Mouse (Mus musculus) thymus, postnatal 10 days (tissue): Measurements from ENCODE around the gene Glcci1.
A peak's percentile ranks its signal among the peaks of the same experiment; 100 is the strongest.

Experiments
- DNase-seq, 2 experiments: peaks; one replicate each; pipeline ENCODE4 v3.0.0; 2021; ENCODE audit warnings: low spot score in 2 of 2

Glcci1 gene

DNA sequence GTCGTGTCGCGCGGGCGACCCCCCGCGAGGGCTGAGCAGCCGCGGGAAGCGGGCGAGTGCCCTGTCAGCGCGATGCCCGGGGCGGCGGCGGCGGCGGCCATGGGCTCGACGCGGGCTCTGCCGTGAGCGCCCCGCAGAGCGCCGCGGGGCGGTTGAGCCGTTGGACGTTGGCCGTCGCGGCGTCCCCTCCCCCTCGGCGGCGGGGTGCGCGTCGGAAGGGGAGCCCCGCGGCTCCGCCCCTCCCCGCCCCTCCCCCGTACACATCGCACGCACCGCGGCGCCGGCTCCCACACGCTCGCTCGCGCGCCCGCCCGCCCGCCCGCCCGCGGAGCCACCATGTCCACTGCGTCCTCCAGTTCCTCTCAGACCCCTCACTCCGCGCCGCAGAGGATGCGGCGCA lies at the start of gene Glcci1:
Gene Glcci1 (plus strand): TSS at position 50 of the 400 bp plus-strand sequence.
- DNase-seq = peak; percentile 75 to 81

DNA sequence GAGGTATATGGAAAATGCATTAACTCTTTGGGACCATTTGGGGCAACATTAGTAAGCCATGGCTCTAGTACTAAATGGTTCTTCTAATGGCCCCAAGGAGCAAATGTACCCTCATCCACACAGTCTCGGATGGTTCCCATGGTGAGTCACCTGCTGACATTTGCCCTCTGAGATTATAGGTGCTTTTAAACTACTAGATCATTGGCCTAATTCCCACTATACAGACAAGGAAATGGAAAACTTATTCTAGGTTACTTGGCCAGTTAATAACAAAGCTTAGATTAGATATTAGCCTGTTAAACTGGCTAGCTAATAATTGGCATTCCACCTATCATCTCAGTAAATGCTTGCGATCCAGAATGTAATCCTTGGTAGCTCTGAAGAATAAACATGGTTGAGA lies 47.0 kb upstream of the Glcci1 start:
- DNase-seq = no peak

DNA sequence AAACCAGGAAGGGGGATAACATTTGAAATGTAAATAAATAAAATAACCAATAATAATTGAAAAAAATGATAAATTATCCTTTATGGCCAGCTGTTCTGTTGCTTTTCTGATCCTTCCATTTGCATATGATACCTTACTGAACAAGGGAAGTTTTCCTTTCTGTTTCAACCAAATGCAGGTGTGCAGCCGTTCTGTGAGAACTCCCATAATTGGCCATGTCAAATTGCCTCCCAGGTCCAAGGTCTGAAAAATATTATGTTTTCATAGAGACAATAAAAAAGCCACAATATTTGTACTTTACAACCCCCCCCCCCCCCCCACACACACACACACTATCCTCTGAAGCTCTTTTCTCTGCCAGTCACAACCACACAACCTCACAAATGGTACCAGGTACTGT lies 44.0 kb upstream of the Glcci1 start:
- no peak for DNase-seq

DNA sequence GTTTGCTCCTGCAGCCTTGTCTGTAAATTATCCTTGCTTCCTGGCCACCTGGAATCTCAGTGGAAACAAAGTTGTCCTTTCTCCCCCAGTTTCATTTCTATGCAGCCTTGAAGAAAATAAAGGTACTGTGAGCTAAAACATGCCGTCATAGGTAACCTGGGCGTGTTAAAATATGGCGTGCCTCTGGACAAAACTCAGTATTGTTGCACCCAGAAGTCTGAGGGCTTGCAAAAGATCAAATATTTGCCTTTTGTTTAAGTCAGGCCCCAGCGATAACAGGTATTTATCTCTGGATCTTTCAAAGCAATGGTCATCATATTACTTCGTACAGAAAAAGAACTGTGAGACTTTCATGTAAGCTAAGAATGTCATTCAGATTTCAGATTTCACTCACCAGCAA lies 43.4 kb upstream of the Glcci1 start:
- DNase-seq = no peak

DNA sequence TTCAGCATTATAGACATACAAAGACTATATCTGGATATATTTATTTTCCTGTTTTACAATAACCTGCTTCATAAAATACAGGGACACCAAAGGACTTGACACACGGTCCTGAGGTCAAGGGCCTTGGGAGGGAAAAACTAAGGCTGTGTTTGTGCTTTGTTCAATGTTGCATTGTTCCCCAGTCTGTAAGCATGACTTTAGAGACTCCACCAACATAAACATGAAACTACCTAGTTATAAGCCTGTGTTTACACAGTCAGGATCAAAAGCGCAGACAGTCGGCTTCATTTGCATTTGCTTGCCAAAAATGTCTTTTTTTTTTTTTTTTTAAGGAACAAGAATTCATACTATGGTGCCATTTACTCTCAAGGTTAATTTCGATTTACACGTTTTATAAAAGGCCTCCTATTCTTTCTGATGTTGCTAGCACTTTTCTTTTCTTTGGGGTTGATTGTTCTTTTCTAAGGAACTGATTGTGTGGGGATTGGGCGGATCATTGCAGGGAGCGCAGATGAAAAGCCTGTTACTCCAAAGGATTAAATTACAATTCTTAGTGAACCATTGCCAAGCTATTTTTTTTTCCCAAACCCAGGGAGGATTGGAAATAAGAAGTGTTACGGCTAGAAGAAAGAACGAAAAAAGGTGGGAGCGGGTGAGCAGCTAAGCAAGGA lies 41.6 kb upstream of the Glcci1 start:
- no peak for DNase-seq

DNA sequence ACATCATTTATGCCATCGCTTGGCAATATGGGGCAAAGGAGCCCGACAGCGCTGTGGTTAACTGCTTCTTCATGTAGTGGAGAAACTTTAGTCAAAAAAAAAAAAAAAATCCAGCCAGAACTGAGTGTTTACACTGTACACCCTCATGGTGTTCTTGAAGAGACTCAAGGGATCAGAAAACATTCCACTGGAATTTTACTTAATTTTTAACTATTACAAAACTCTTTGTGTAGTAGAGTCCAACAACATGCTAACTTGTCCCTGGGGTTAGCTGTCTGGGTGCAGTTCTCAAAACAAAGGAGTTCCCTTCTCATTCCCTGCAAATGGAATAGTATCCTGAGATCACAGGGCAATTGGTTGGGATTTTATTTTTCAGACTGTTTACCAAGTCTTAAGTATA lies 39.5 kb upstream of the Glcci1 start:
- DNase-seq = no peak

DNA sequence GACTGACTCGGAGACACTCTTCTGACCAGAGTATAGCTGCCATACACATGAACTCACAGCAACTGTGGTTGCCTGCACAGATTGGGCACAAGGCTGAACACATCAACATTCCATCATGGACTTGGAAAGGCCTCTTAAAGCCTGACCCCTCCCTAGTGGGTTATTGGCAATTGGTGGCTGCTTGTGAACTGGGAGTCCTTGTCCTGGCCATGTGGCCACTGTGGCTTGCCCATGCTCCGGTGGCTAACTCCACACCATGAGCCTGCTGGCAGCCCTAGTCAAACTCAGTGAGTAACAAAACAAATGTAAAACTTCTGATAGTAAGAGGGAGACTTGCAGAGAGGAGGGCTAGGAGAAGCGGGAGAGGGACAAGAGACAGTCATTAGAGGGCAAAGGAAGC lies 37.3 kb upstream of the Glcci1 start:
- no peak for DNase-seq

DNA sequence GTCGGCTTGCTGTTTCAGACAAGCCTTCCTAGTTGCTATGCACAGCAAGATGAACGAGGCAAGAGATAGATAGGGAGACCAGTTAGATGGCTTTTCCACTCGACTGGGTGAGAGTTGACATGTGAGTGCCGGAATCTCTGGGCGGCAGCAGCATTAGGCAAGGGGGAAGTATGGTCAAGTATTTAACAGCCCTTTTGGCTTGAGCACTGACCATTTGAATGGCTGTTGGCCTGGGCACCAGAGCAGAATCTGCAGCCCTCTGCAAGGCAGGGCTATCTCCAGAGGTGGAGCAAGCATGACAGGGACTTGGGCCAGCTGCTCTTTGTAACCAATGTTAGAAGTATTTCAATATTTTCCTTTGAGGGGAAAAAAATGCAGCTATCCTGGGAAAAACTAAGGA lies 36.5 kb upstream of the Glcci1 start:
- no peak for DNase-seq

DNA sequence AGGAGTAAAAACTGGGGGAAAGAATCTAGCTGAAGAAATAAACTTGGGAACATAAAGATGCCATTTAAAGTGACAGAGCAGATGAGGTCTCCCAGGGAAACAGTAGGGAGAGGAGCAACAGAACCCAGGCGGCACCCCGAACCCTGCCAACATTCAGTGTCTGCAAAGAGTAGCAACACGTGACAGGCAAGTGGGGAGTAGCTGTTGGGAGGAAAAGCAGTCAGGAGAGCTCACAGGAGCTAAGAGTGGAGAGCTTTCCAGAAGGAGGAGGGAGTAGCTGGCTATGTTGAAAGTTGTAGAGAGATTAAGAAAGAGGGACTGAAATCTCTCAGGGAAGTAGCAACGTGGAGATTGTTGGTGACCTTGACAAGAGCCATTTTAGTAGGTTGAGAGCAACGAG lies 35.9 kb upstream of the Glcci1 start:
- DNase-seq = no peak

DNA sequence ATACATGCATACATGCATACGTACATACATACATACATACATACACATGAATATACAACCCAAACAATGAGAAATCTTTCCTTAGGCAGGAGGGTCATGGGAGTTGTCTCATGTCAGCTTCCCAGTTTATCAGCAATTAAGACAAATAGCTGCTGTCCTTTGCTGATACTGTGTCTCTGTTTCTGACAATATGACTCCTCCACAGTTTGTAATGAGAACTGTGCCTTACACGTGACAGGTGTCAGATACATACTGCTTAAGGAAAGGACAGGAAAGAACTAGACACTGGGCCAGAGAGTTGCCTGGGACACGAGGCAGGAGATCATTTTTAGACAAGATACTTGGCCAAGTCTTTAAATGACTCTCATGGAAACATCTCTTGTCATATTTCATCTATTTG lies 35.1 kb upstream of the Glcci1 start:
- DNase-seq = no peak

DNA sequence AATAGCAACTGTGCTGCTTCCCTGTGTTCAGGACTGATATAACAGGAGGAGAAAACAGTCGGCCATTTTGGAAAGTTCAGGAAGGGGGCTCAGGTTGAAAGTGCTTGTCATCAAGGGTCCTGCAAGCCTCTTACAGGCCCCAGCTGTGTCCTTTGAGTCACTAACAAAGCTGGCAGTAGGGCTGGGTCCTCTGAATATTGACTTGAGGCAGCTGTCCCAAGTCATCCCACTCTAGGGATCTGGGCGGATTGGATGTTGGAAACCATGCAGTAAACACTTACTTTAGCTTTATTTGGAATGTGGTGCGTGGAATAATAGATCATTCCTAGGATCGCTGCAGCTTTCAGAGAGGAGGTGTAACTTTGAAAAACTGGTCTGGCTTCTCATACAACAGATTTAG lies 34.6 kb upstream of the Glcci1 start:
- no peak for DNase-seq

DNA sequence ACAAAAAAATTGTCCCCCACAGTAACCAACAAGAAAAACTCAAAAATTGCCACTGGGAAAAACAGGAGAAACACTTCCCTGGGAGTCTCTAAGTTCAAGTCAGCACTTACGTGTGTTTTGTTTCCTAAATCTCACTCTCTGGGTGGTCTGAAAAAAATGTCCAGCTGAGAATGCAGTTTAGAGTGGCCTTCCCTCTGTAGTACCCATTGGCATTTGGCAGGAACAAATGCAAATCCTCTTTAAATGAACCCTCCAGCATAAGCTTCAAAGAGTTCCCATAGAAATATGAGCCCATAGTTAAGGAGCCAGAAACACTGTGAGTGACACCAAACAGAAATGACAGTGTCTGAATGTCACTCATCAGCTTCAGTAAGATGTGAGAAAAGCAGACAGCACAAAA lies 30.2 kb upstream of the Glcci1 start:
- no peak for DNase-seq

DNA sequence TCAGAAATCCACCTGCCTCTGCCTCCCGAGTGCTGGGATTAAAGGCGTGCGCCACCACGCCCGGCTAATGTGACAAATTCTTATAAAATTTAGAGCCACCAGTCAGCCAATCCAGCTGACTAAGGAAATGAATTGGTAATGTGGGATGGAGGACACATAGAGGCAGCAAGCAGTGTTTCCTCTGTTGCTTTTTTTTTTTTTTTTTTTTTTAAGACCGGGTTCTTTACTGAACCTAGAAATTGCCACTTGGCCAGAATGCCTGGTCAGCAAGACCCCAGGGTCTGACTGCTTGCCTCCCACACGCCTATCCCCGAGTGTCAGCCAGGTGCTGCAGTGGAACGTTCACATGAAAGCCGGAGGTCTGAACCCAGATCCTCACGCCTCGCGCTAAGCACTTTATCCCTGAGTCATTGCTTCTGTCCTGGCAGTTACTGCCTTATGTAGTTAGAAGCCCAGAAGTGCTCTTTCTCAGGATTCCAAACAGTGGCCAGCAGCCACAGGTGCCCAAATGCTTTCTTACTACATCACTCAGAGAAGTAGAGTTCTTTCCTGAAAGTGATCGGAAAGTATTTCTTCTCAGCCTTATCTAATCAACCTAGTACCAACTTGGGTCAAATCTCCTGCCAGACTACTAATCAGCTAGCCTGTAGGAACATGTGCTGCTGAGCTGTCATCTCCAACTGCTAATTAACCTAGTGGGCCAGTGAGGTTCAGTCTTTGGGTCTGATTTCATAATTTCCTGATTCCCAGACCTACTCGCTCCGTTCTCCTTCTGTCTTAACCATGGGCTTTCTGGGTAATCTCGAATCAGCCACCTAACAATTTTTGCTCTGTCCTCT lies 24.7 kb upstream of the Glcci1 start:
- peak; percentile 43 to 44 for DNase-seq

DNA sequence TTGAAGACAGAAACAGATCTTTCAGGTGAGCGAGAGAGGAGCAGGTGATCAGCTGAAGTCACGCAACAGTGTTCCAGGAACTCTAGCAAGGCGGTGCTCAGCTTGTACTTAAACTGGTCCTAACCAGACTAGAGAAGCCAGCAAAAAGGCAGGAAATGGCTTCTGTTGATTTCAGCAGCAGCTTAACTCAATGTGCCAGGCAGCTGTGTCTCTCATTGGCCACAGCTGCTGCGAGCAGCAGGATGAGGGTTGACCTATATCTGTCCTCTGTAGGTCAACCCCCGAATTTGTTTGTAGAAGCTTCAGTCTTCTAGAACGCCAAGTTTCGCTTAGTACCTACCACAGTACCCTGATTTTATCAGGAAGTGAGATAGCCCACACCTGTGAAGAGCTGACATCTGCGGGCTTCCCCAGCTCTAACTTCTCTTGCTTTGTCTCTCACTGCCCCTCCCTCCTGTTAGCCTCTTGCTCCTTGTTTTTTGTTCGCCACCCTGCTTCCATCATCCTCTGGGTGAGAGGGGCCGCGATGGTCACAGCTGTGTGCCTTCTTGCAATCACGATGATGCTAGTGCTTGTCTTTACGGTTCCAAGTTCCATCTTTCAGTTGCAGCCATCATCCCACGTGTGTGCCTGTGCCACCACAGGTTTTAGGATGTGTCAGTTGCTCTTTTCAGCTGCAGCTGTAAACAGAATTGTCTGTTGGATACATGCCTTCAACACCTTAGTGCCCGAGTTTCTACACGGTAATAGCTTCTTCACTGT lies 23.8 kb upstream of the Glcci1 start:
- DNase-seq = peak; percentile 81 to 89

DNA sequence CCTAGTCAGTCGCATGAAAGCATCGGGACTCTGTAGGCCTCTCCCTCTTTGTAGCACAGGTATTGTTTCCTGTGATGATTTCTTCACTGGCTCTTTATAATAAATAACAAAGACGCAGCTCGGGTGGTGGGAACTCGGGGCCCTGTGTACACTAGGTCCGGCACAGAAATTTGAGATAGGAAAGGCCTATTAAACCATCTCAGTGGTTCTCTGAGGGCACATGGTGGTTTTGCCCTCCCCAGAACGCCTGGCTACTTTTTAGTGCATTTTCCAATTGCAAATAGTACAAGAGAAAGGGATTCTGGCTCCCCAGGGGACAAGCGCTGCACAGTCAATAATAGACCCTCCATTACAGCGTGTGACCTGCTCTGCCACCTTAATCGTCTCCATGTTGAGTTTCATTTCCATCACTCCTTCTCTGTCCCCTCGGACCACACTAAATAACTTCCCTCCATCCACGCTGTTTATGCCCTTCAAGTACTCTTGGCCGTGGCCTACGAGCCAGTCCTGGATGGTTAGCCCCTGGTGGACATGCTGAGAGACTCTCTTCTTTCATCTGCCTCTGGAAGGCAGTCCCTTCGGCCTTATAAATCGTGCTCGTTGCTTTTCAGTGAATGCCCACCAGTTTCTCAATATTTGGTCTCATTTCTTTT lies 22.9 kb upstream of the Glcci1 start:
- no peak for DNase-seq

DNA sequence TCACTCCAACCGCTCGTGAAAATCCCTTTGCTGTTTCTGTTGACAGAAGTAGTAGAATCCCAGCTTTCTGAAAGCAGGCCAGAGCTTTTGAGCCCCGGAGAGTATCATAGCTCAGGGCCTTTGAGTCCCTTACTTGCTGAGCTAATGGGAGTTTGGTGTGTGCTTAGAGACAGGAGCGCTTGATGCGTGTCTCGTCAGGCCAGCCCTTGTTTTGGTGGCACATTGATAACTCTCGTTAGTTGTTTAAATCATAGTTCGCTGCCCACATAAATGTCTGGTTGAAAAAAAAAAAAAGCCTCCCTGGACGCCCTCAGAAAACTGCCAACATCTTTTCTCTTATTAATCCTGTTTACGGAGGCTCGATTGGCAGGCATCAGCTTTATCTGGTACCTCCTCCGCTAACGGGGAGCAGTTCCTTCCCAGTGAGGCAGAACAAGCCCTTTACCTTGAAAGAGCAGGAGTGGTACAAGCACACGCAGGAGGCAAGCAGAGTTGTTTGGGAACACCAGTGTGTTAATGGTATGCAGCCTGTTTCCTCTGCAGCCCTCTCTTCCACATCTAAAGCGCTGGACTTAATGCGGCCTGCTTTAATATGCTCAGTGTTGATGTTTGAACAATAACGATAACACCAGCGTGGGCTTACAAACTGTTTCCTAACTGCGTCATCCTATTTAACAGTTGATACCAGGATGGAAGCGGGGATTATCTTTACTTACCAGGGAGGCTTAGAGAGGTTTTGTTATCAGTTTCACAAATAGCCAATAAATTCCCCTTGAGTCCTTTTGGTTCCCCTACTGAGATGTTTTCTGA lies 22.2 kb upstream of the Glcci1 start:
- no peak for DNase-seq

DNA sequence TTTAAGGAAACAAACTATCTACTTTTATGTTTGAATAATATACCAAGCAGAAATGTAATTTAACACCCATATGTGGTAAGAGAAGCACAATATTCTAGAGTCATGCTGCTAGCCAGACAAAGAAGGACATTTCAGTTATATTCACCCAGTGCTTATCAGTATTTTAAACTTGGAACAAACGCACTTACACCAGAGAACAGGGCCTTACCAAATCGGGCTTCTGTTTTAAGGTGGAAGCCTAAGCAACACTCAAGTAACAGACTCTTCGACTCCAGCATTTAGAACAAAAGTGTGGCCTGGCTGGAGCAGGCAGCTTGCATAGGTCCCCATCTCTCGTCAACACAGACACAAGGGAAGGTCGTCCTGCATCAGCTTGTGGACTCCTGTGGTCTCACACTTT lies 21.2 kb upstream of the Glcci1 start:
- DNase-seq = no peak

DNA sequence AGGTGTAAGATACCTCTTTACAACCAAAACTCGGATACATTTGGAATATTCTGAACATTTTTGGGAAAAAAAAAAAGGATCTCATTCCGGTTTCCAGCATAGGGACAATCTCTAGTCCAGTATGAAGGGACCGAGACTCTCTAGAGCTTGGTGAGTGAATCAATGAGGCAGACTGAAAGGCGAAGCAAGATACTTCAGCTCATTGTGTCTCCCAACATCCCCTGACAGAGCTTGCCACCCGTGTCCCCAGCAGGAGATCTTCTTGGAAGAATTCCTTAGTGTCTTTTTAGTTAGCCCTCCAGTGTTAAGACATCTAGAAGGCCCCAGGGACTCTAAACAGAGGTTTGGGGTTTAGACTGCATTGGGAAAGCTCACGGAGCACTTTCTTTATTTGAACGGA lies 20.1 kb upstream of the Glcci1 start:
- DNase-seq = no peak

DNA sequence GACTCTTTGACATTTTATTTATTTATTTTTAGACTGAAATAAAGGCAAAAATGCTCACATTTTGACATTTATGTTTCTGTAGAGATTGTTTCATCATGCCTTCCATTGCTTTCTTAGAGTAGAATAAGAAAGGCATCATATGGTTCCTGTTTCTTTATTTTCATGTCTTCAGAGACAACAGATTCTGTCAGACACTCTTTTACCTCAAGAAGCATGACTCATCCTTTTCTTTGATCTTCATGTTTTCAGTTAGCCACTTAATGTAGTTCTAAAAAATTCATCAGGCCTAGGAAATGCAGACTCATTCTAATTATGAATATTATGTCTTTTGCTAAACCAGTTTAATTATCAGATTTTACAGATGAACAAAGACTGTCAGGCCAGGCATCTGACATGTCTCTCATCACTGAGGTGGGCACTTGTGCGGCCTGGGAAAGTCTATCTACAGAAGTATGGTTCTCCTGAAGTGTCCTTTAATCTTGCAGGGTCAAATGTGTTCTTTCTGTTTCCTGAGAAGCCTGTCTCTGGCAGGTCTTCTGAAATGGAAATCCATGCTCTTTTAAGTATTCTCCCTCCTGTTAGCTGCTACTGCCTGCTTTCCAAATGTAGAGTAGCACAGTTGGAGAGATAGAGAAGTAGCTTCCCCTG lies 19.3 kb upstream of the Glcci1 start:
- DNase-seq = no peak

DNA sequence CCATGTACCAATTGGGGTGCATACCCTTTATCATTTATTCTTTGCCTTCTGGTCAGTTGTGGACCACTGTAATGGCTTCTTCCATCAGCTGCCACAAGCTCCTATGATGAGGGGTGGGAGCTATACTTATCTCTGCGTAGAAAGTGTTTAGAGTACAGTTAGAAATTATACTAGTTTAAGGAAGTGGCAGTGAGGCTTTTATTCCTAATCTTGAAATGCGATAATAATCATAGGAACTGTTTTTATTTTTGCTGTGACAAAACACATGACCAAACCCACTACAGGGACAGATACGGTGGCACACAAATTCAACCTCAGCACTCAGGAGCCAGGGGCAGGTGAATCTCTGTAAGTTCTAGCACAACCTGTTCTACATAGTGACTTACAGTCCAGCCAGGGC lies 17.2 kb upstream of the Glcci1 start:
- no peak for DNase-seq
